Mouse (Mus musculus) cerebellum, adult 2 months (tissue): ENCODE measurements around the gene Fam69b.

Source experiments
- CTCF ChIP-seq: fragments of 200-500 bp; IDR thresholded peaks from 2 replicates; pipeline ENCODE4 v1.5.1; 2011; ENCODE audit warnings: low read depth, mild to moderate bottlenecking, control low read depth, low read length, moderate library complexity, borderline replicate concordance; ENCODE audit not compliant: insufficient read depth
- POLR2A ChIP-seq: fragments of 200-500 bp; IDR thresholded peaks from 2 replicates; pipeline ENCODE4 v1.6.1; 2011; ENCODE audit warnings: low read length, control low read depth, borderline replicate concordance; ENCODE audit not compliant: insufficient read depth

DNA sequence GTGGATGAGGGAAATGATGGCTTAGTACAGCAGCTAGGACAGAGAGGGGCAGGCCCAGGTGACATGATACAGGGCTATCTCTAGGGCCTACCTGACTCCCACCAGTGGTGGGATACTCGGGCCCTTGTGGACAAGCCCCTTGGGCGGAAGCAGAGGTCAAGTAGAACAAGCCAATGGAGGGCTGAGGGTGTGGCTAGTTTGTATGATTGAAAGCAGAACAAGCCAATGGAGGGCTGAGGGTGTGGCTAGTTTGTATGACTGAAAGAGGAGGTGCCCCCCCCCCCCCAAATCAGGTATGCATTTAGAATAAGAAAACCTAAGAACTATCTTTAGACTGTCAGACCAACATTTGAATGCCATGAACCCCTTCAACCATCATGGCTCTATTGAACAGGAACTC lies 46.1 kb upstream of the Fam69b start:
- no peak for TF ChIP-seq POLR2A
- no peak for TF ChIP-seq CTCF
